Mouse (Mus musculus): ENCODE data around the gene Ass1.

- no peak for TF ChIP-seq CTCF (IDR thresholded peaks at IDR 0.05; ENCODE audit: control insufficient read depth, insufficient read depth, low read length)
- no peak for TF ChIP-seq POLR2A (IDR thresholded peaks at IDR 0.05; ENCODE audit: borderline replicate concordance, control insufficient read depth, low read depth, low read length)
These were observed 77.7 kb downstream of the Ass1 start for GRCm38 (mm10) chr2:31547726-31548125.

All from bone marrow, adult 2 months (tissue).